Mouse (Mus musculus) stomach, embryonic 14.5 days (tissue): ENCODE results near the gene Mpzl3. TPM values are rescaled to one million over a fixed set of nuclear protein-coding genes. Genes with fewer than 3 reads are reported as not detected.

Source experiments
- ATAC-seq: fragments of 200-750 bp; cut with Nextera tagmentation; 2 replicates; pipeline ENCODE4 v1.8.0; 2017; ENCODE audit warnings: low read depth, moderate TSS enrichment; ENCODE audit not compliant: insufficient number of reproducible peaks, insufficient read depth, low FRiP score
- H3K27ac ChIP-seq: fragments of 300-500 bp; sonication (generic); 2 replicates; pipeline ENCODE4 v1.5.1; 2014; ENCODE audit warnings: mild to moderate bottlenecking, low read length, moderate library complexity, mixed read lengths
- H3K27me3 ChIP-seq: fragments of 300-500 bp; sonication (generic); 2 replicates; pipeline ENCODE4 v1.6.1; 2014; ENCODE audit warnings: low read length, control low read depth, mixed read lengths; ENCODE audit not compliant: control insufficient read depth, insufficient read depth
- H3K36me3 ChIP-seq: fragments of 300-500 bp; sonication (generic); 2 replicates; pipeline ENCODE4 v1.6.1; 2014; ENCODE audit warnings: mild to moderate bottlenecking, control low read depth, low read length, moderate library complexity, mixed read lengths; ENCODE audit not compliant: control insufficient read depth, insufficient read depth
- H3K4me1 ChIP-seq: fragments of 300-500 bp; sonication (generic); 2 replicates; pipeline ENCODE4 v1.6.1; 2014; ENCODE audit warnings: low read length, control low read depth, mixed read lengths; ENCODE audit not compliant: control insufficient read depth, insufficient read depth
- H3K4me2 ChIP-seq: fragments of 300-500 bp; sonication (generic); replicated peaks from 2 replicates; pipeline ENCODE4 v1.6.1; 2014; ENCODE audit warnings: low read depth, low read length, control low read depth
- H3K4me3 ChIP-seq: fragments of 300-500 bp; sonication (generic); 2 replicates; pipeline ENCODE4 v1.5.1; 2014; ENCODE audit warnings: low read depth, low read length, control low read depth
- H3K9ac ChIP-seq: fragments of 300-500 bp; sonication (generic); replicated peaks from 2 replicates; pipeline ENCODE4 v1.6.1; 2014; ENCODE audit warnings: low read depth, mild to moderate bottlenecking, control low read depth, low read length, moderate library complexity, mixed read lengths
- H3K9me3 ChIP-seq: fragments of 300-500 bp; sonication (generic); 2 replicates; pipeline ENCODE4 v1.6.1; 2016; ENCODE audit warnings: low read depth, low read length, control low read depth; ENCODE audit not compliant: control insufficient read depth
- WGBS: fragments of 180-500 bp; shearing (Covaris S2); extraction: QIAGEN DNeasy Blood & Tissue Kit; methylation state at CpG from one replicate; pipeline ENCODE4 v1.1.7; 2014; 5-methylcytosine and 5-hydroxymethylcytosine counted together
- polyA plus RNA-seq: library from polyadenylated mRNA; unstranded; fragments of >200 nt; fragmentation: Nextera tagmentation; extraction: Ambion mirVana; gene quantifications from 2 replicates; pipeline ENCODE4 v1.2.1, GENCODE M21; 2014

Mpzl3 gene
- polyA plus RNA-seq, 1 experiment from 2014 or later, result 3.1 TPM

- 87% methylated on average over 5 of the region's 5 CpGs for WGBS
- H3K4me3 ChIP-seq, result no peak within 1 kb of the TSS
- H3K4me2 ChIP-seq, result no peak within 1 kb of the TSS
- H3K36me3 ChIP-seq, result no peaks in the 10 kb centered on the region
- no peak for ATAC-seq
- no peak within 1 kb of the TSS for H3K9ac ChIP-seq
- no peaks in the 10 kb centered on the region for H3K27me3 ChIP-seq
- H3K27ac ChIP-seq, result no peak within 1 kb of the TSS
- no peaks in the 10 kb centered on the region for H3K4me1 ChIP-seq
- H3K9me3 ChIP-seq, result no peaks in the 10 kb centered on the region
Observed at GRCm38 (mm10) chr9:45079011-45079410, 24.0 kb downstream of the Mpzl3 start, which contains the start of gene Jaml. Gene Jaml, plus strand, starts transcription at chr9:45079183.

- Histone ChIP-seq H3K27me3 (no peaks in the 10 kb centered on the region), H3K27ac (no peak overlapping the region), H3K4me3 (no peak overlapping the region), H3K36me3 (no peaks in the 10 kb centered on the region), H3K9me3 (no peaks in the 10 kb centered on the region), H3K4me1 (no peaks in the 10 kb centered on the region), H3K9ac (no peak overlapping the region), H3K4me2 (no peak overlapping the region)
- ATAC-seq, result no peak
- 89% methylated on average over 3 of the region's 3 CpGs for WGBS
Observed at GRCm38 (mm10) chr9:45083132-45083531, 28.1 kb downstream of the Mpzl3 start.

GRCm38 (mm10) chr9:45084556-45084955 lies 29.6 kb downstream of the Mpzl3 start:
- no peak for ATAC-seq
- Histone ChIP-seq H3K36me3 (no peaks in the 10 kb centered on the region), H3K4me1 (no peaks in the 10 kb centered on the region), H3K4me2 (no peak overlapping the region), H3K4me3 (no peak overlapping the region), H3K27ac (no peak overlapping the region), H3K27me3 (no peaks in the 10 kb centered on the region), H3K9ac (no peak overlapping the region), H3K9me3 (no peaks in the 10 kb centered on the region)
- 63% methylated on average over 5 of the region's 5 CpGs for WGBS

- Histone ChIP-seq H3K4me2 (no peak overlapping the region), H3K9me3 (no peaks in the 10 kb centered on the region), H3K4me3 (no peak overlapping the region), H3K27me3 (no peaks in the 10 kb centered on the region), H3K9ac (no peak overlapping the region), H3K36me3 (no peaks in the 10 kb centered on the region), H3K27ac (no peak overlapping the region), H3K4me1 (no peaks in the 10 kb centered on the region)
- WGBS, result 77% methylated on average over 12 of the region's 12 CpGs
- ATAC-seq, result no peak
Observed at GRCm38 (mm10) chr9:45085741-45086690, 31.0 kb downstream of the Mpzl3 start.

- Histone ChIP-seq H3K4me3 (no peak overlapping the region), H3K4me1 (no peaks in the 10 kb centered on the region), H3K4me2 (no peak overlapping the region), H3K9me3 (no peaks in the 10 kb centered on the region), H3K36me3 (no peaks in the 10 kb centered on the region), H3K27ac (no peak overlapping the region), H3K9ac (no peak overlapping the region), H3K27me3 (no peaks in the 10 kb centered on the region)
- no peak for ATAC-seq
Observed at GRCm38 (mm10) chr9:45088040-45088439, 33.1 kb downstream of the Mpzl3 start.

- Histone ChIP-seq H3K9ac (no peak overlapping the region), H3K9me3 (no peaks in the 10 kb centered on the region), H3K27me3 (no peaks in the 10 kb centered on the region), H3K27ac (no peak overlapping the region), H3K4me3 (no peak overlapping the region), H3K4me1 (no peaks in the 10 kb centered on the region), H3K36me3 (no peaks in the 10 kb centered on the region), H3K4me2 (no peak overlapping the region)
- ATAC-seq, result no peak
- WGBS, result 71% methylated on average over 3 of the region's 3 CpGs
Observed at GRCm38 (mm10) chr9:45090811-45091210, 35.8 kb downstream of the Mpzl3 start.

- no peak overlapping the region for H3K4me2 ChIP-seq
- H3K9me3 ChIP-seq, result no peaks in the 10 kb centered on the region
- no peak overlapping the region for H3K9ac ChIP-seq
- no peak overlapping the region for H3K4me3 ChIP-seq
- H3K36me3 ChIP-seq, result no peaks in the 10 kb centered on the region
- 58% methylated on average over 4 of the region's 4 CpGs for WGBS
- no peaks in the 10 kb centered on the region for H3K27me3 ChIP-seq
- no peak overlapping the region for H3K27ac ChIP-seq
- H3K4me1 ChIP-seq, result no peaks in the 10 kb centered on the region
- no peak for ATAC-seq
Observed at GRCm38 (mm10) chr9:45092641-45093040, 37.7 kb downstream of the Mpzl3 start.

GRCm38 (mm10) chr9:45095149-45095937 lies 40.4 kb downstream of the Mpzl3 start:
- no peak overlapping the region for H3K4me3 ChIP-seq
- no peaks in the 10 kb centered on the region for H3K27me3 ChIP-seq
- H3K4me2 ChIP-seq, result no peak overlapping the region
- no peaks in the 10 kb centered on the region for H3K36me3 ChIP-seq
- no peak overlapping the region for H3K27ac ChIP-seq
- H3K9ac ChIP-seq, result no peak overlapping the region
- no peak for ATAC-seq
- no peaks in the 10 kb centered on the region for H3K9me3 ChIP-seq
- no peaks in the 10 kb centered on the region for H3K4me1 ChIP-seq
- WGBS, result 74% methylated on average over 6 of the region's 6 CpGs
